Mouse (Mus musculus) midbrain, embryonic 15.5 days (tissue): Measurements from ENCODE around the gene Tas2r109. TPM values are rescaled to one million over a fixed set of nuclear protein-coding genes. Genes with fewer than 3 reads are reported as not detected.
"Not testable (repeated sequence)": the region's sequence is repeated elsewhere in the genome, so short reads cannot be mapped to it uniquely, and the experiment has no call there.

ENCODE experiments used
- ATAC-seq: fragments of 200-750 bp; cut with Nextera tagmentation; replicated peaks from 2 replicates; pipeline ENCODE4 v1.8.0; 2017; ENCODE audit warnings: moderate TSS enrichment
- H3K27ac ChIP-seq: fragments of 300-500 bp; sonication (generic); 2 replicates; pipeline ENCODE4 v1.5.1; 2015; ENCODE audit warnings: mild to moderate bottlenecking, inconsistent platforms
- H3K27me3 ChIP-seq: fragments of 300-500 bp; sonication (generic); replicated peaks from 2 replicates; pipeline ENCODE4 v1.6.1; 2015; ENCODE audit warnings: inconsistent platforms
- H3K36me3 ChIP-seq: fragments of 300-500 bp; sonication (generic); replicated peaks from 2 replicates; pipeline ENCODE4 v1.6.1; 2015; ENCODE audit warnings: inconsistent platforms
- H3K4me1 ChIP-seq: fragments of 300-500 bp; sonication (generic); 2 replicates; pipeline ENCODE4 v1.6.1; 2015; ENCODE audit warnings: inconsistent platforms
- H3K4me2 ChIP-seq: fragments of 300-500 bp; sonication (generic); 2 replicates; pipeline ENCODE4 v1.6.1; 2015; ENCODE audit warnings: inconsistent platforms, mild to moderate bottlenecking, moderate library complexity
- H3K4me3 ChIP-seq: fragments of 300-500 bp; sonication (generic); 2 replicates; pipeline ENCODE4 v1.5.1; 2015; ENCODE audit warnings: mild to moderate bottlenecking, inconsistent platforms
- H3K9ac ChIP-seq: fragments of 300-500 bp; sonication (generic); 2 replicates; pipeline ENCODE4 v1.6.1; 2015; ENCODE audit warnings: mild to moderate bottlenecking, inconsistent platforms
- H3K9me3 ChIP-seq: fragments of 300-500 bp; sonication (generic); 2 replicates; pipeline ENCODE4 v1.6.1; 2016; ENCODE audit warnings: inconsistent platforms
- WGBS: fragments of 180-500 bp; shearing (Covaris S2); methylation state at CpG from one replicate; pipeline ENCODE4 v1.1.7; 2015; ENCODE audit warnings: mixed read lengths; 5-methylcytosine and 5-hydroxymethylcytosine counted together
- polyA plus RNA-seq: library from polyadenylated mRNA; unstranded; fragments of >200 nt; fragmentation: Nextera tagmentation; extraction: Ambion mirVana; gene quantifications from 2 replicates; pipeline ENCODE4 v1.2.1, GENCODE M21; 2015

The Tas2r109 gene
- not detected in 2 replicates for polyA plus RNA-seq

GRCm38 (mm10) chr6:132980865-132981264, at the start of gene Tas2r109:
Gene Tas2r109, minus strand, starts transcription at chr6:132980965.
- Histone ChIP-seq H3K9ac (no peak within 1 kb of the TSS), H3K27ac (no peak within 1 kb of the TSS), H3K9me3 (no peaks in the 10 kb centered on the region), H3K4me1 (no peaks in the 10 kb centered on the region), H3K27me3 (no peaks in the 10 kb centered on the region), H3K36me3 (no peaks in the 10 kb centered on the region), H3K4me2 (no peak within 1 kb of the TSS), H3K4me3 (no peak within 1 kb of the TSS)
- WGBS: 65% methylated on average over 2 of the region's 2 CpGs
- ATAC-seq: no peak

GRCm38 (mm10) chr6:132957819-132958218, 22.9 kb downstream of the Tas2r109 start, which contains the start of gene Tas2r131:
Gene Tas2r131, minus strand, starts transcription at chr6:132957919.
- no peak within 1 kb of the TSS for H3K4me3 ChIP-seq
- no peak within 1 kb of the TSS for H3K4me2 ChIP-seq
- no peaks in the 10 kb centered on the region for H3K36me3 ChIP-seq
- H3K27ac ChIP-seq: no peak within 1 kb of the TSS
- no peak for ATAC-seq
- WGBS: 63% methylated on average over 1 of the region's 1 CpGs
- no peaks in the 10 kb centered on the region for H3K27me3 ChIP-seq
- no peaks in the 10 kb centered on the region for H3K4me1 ChIP-seq
- no peak within 1 kb of the TSS for H3K9ac ChIP-seq
- no peaks in the 10 kb centered on the region for H3K9me3 ChIP-seq

GRCm38 (mm10) chr6:132950802-132951201, 30.0 kb downstream of the Tas2r109 start, which contains the start of gene Tas2r129:
Gene Tas2r129, plus strand, starts transcription at chr6:132951102.
- no peak within 1 kb of the TSS for H3K4me2 ChIP-seq
- no peak for ATAC-seq
- no peaks in the 10 kb centered on the region for H3K36me3 ChIP-seq

GRCm38 (mm10) chr6:132941376-132941775, 39.4 kb downstream of the Tas2r109 start:
- not testable (repeated sequence) for ATAC-seq, H3K4me1 ChIP-seq, H3K4me3 ChIP-seq

More at GRCm38 (mm10) chr6:132950802-132951201, 30.0 kb downstream of the Tas2r109 start, which contains the start of gene Tas2r129:
- Histone ChIP-seq H3K27me3 (no peaks in the 10 kb centered on the region), H3K9me3 (no peaks in the 10 kb centered on the region), H3K4me3 (no peak within 1 kb of the TSS), H3K9ac (no peak within 1 kb of the TSS), H3K4me1 (no peaks in the 10 kb centered on the region), H3K27ac (no peak within 1 kb of the TSS)
- 77% methylated on average over 2 of the region's 2 CpGs for WGBS

More at GRCm38 (mm10) chr6:132941376-132941775, 39.4 kb downstream of the Tas2r109 start:
- H3K27me3 ChIP-seq, H3K9ac ChIP-seq, H3K4me2 ChIP-seq, H3K9me3 ChIP-seq, H3K27ac ChIP-seq, H3K36me3 ChIP-seq: not testable (repeated sequence)

Other genes starting within 250 kb of the Tas2r109 start
- not detected in 2 replicates for gene Tas2r115, start 242.9 kb downstream of the Tas2r109 start, polyA plus RNA-seq
- not detected in 2 replicates for gene Tas2r124, start 226.2 kb downstream of the Tas2r109 start, polyA plus RNA-seq
- not detected in 2 replicates for gene Tas2r102, start 218.8 kb downstream of the Tas2r109 start, polyA plus RNA-seq
- not detected in 2 replicates for gene Tas2r136, start 202.8 kb downstream of the Tas2r109 start, polyA plus RNA-seq
- not detected in 2 replicates for gene Tas2r117, start 178.1 kb downstream of the Tas2r109 start, polyA plus RNA-seq
- gene Tas2r123, start 133.8 kb downstream of the Tas2r109 start, polyA plus RNA-seq: not detected in 2 replicates
- not detected in 2 replicates for gene Tas2r116, start 125.5 kb downstream of the Tas2r109 start, polyA plus RNA-seq
- not detected in 2 replicates for gene Tas2r110, start 113.0 kb downstream of the Tas2r109 start, polyA plus RNA-seq
- gene Tas2r113, start 88.0 kb downstream of the Tas2r109 start, polyA plus RNA-seq: not detected in 2 replicates
- not detected in 2 replicates for gene Tas2r125, start 71.3 kb downstream of the Tas2r109 start, polyA plus RNA-seq
- not detected in 2 replicates for gene Tas2r129, start 29.9 kb downstream of the Tas2r109 start, polyA plus RNA-seq
- gene Tas2r131, start 23.0 kb downstream of the Tas2r109 start, polyA plus RNA-seq: not detected in 2 replicates
- gene Tas2r103, start 56.1 kb upstream of the Tas2r109 start, polyA plus RNA-seq: not detected in 2 replicates
- not detected in 2 replicates for gene Tas2r140, start 74.9 kb upstream of the Tas2r109 start, polyA plus RNA-seq
- gene Smim10l1, start 123.9 kb upstream of the Tas2r109 start, polyA plus RNA-seq: 109 and 123 TPM in 2 replicates